Comparison of ENCODE assay signal across 8 mouse cellular contexts in the genomic region with DNA sequence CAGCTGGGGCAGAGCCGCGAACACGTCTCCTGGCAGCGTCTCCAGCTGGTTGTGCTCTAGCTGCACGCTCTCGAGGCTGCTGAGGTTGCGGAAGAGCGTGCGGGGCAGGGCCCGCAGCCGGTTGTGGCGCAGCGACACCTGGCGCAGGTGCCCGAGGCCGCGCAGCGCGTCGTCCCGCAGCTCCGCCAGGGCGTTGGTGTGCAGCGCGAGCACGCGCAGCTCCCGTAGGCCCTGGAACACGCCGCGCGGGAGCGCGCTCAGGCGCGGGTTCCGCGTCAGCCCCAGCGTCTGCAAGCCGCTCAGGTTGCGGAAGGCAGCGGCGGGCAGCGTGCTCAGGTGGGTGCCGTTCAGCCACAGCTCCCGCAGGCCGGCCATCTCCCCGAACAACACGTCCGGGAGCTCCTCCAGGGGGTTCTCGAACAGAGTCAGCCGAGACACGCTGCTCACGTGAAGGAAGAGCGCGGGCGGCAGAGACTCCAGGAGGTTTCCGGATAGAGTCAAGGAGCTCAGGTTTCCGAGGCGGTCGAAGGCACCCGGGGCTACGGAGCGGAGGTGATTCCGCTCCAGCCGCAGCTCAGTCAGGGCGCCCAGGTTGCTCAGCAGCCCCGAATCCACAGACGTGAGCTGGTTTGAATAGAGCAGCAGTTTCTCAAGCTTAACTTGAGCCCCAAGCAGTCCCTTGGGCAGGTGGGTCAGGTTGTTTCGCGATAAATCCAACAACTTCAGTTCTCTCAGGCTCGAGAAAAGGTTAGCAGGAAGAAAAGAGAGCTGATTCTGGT. TPM values are rescaled to one million over a fixed set of nuclear protein-coding genes. Genes with fewer than 3 reads are reported as not detected.
DNase-seq lines count a peak whose midpoint lies in the region; ATAC-seq and TF ChIP-seq lines count a peak whose summit lies in the region.

No protein-coding gene starts in this region.

- H3K27ac ChIP-seq in heart, embryonic 14.5 days (replicated peaks in 1 of 2; ENCODE audit: control insufficient read depth in 1 of 2, insufficient read depth in 1 of 2, low read depth in 2 of 2, low read length in 2 of 2) = no peak overlapping the region
- no peak overlapping the region for H3K27ac ChIP-seq in kidney, postnatal 0 days
- H3K27ac ChIP-seq in liver, embryonic 12.5 days = 0 out of 2 replicates have a peak overlapping the region, but pooled peaks have one; percentile 32
- no peak overlapping the region for H3K27ac ChIP-seq in stomach, postnatal 0 days (replicated peaks)

- no peak for ATAC-seq in heart, embryonic 14.5 days (ENCODE audit: insufficient number of reproducible peaks, insufficient read depth, low FRiP score, low read depth)
- peak; percentile 57 for ATAC-seq in kidney, postnatal 0 days (replicated peaks; ENCODE audit: low FRiP score, low read depth)
- ATAC-seq in liver, embryonic 12.5 days = peak; percentile 33; the same call in 1 of the 2 replicates
- 0 out of 2 replicates have a peak, but pooled peaks have one; percentile 6 for ATAC-seq in monocyte, adult 5-6 weeks (replicated peaks; ENCODE audit: insufficient number of reproducible peaks, low FRiP score, low TSS enrichment, poor library complexity, severe bottlenecking)
- ATAC-seq in stomach, postnatal 0 days (ENCODE audit: low FRiP score, low TSS enrichment) = peak; percentile 84

- peak overlapping the region; percentile 56 to 67 for H3K4me3 ChIP-seq in heart, embryonic 14.5 days (ENCODE audit: control insufficient read depth in 1 of 2, insufficient read depth in 1 of 2, low read depth in 1 of 2, low read length in 2 of 2)
- peak overlapping the region; percentile 39 for H3K4me3 ChIP-seq in kidney, postnatal 0 days (replicated peaks; ENCODE audit: low read depth, low read length)
- peak overlapping the region; percentile 63 for H3K4me3 ChIP-seq in liver, embryonic 12.5 days
- peak overlapping the region; percentile 56 for H3K4me3 ChIP-seq in stomach, postnatal 0 days (ENCODE audit: low read depth, low read length)

- WGBS in heart, embryonic 14.5 days = under 1% methylated on average over 72 of the region's 72 CpGs
- under 1% methylated on average over 72 of the region's 72 CpGs for WGBS in kidney, postnatal 0 days
- under 1% methylated on average over 72 of the region's 72 CpGs for WGBS in liver, embryonic 12.5 days (ENCODE audit: insufficient replicate concordance)
- WGBS in stomach, postnatal 0 days = under 1% methylated on average over 69 of the region's 72 CpGs

- DNase-seq in urinary bladder, adult 18-20 months (ENCODE audit: low spot score in 2 of 2) = peak; percentile 19 to 50
- DNase-seq in urinary bladder, postnatal 10 days (ENCODE audit: low spot score) = no peak
- DNase-seq in embryo, embryonic 11 days = peak; percentile 77
- peak; percentile 38 for DNase-seq in kidney, postnatal 0 days (ENCODE audit: low spot score)
- peak; percentile 84 for DNase-seq in stomach, postnatal 0 days (ENCODE audit: low spot score)

- H3K4me2 ChIP-seq in heart, embryonic 14.5 days (ENCODE audit: low read length) = peak overlapping the region; percentile 100
- H3K4me2 ChIP-seq in kidney, postnatal 0 days (ENCODE audit: low read length) = peak overlapping the region; percentile 90
- peak overlapping the region; percentile 94 for H3K4me2 ChIP-seq in liver, embryonic 12.5 days
- peak overlapping the region; percentile 97 for H3K4me2 ChIP-seq in stomach, postnatal 0 days (replicated peaks; ENCODE audit: low read depth)

- H3K4me1 ChIP-seq in heart, embryonic 14.5 days (ENCODE audit: control insufficient read depth in 2 of 2, insufficient read depth in 2 of 2, low read length in 2 of 2) = peaks cover 2 to 18% of the 10 kb centered on the region in 2 experiments; a peak in 3 of 4 replicates
- H3K4me1 ChIP-seq in kidney, postnatal 0 days (replicated peaks; ENCODE audit: insufficient read depth, low read length) = peaks cover 15% of the 10 kb centered on the region
- peaks cover 45% of the 10 kb centered on the region for H3K4me1 ChIP-seq in liver, embryonic 12.5 days
- no peaks in the 10 kb centered on the region; the same call in 1 of the 2 replicates for H3K4me1 ChIP-seq in stomach, postnatal 0 days (replicated peaks; ENCODE audit: control insufficient read depth, insufficient read depth)

- H3K9ac ChIP-seq in heart, embryonic 14.5 days (ENCODE audit: low read length) = peak overlapping the region; percentile 66
- peak overlapping the region; percentile 41 for H3K9ac ChIP-seq in kidney, postnatal 0 days (ENCODE audit: low read depth, low read length)
- peak overlapping the region; percentile 65 for H3K9ac ChIP-seq in liver, embryonic 12.5 days
- H3K9ac ChIP-seq in stomach, postnatal 0 days (ENCODE audit: low read length) = peak overlapping the region; percentile 58

- H3K27me3 ChIP-seq in heart, embryonic 14.5 days (ENCODE audit: control insufficient read depth, insufficient read depth, low read length) = peaks cover 70% of the 10 kb centered on the region
- peaks cover 19% of the 10 kb centered on the region for H3K27me3 ChIP-seq in kidney, postnatal 0 days (ENCODE audit: insufficient read depth, low read length)
- H3K27me3 ChIP-seq in liver, embryonic 12.5 days (replicated peaks) = peaks cover 60% of the 10 kb centered on the region
- peaks cover 3% of the 10 kb centered on the region; the same call in 1 of the 2 replicates for H3K27me3 ChIP-seq in stomach, postnatal 0 days (ENCODE audit: control insufficient read depth, insufficient read depth, low read length)

- TF ChIP-seq EP300 in stomach, postnatal 0 days (optimal IDR thresholded peaks at IDR 0.05) = no peak

- H3K9me3 ChIP-seq in heart, embryonic 14.5 days (ENCODE audit: control insufficient read depth, low read length) = no peaks in the 10 kb centered on the region
- no peaks in the 10 kb centered on the region for H3K9me3 ChIP-seq in kidney, postnatal 0 days (replicated peaks; ENCODE audit: low read length)
- no peaks in the 10 kb centered on the region for H3K9me3 ChIP-seq in liver, embryonic 12.5 days (replicated peaks)
- H3K9me3 ChIP-seq in stomach, postnatal 0 days (ENCODE audit: control insufficient read depth, low read length) = no peaks in the 10 kb centered on the region

- TF ChIP-seq CTCF in kidney, postnatal 0 days (IDR thresholded peaks at IDR 0.05; ENCODE audit: low read depth) = peak; percentile 16; the same call in 1 of the 2 replicates
- TF ChIP-seq CTCF in stomach, postnatal 0 days (IDR thresholded peaks at IDR 0.05; ENCODE audit: low read depth) = peak; percentile 58

- no peaks in the 10 kb centered on the region for H3K36me3 ChIP-seq in heart, embryonic 14.5 days (ENCODE audit: control insufficient read depth, insufficient read depth, low read length)
- no peaks in the 10 kb centered on the region for H3K36me3 ChIP-seq in kidney, postnatal 0 days (ENCODE audit: insufficient read depth, low read length)
- peaks cover 6% of the 10 kb centered on the region; the same call in 1 of the 2 replicates for H3K36me3 ChIP-seq in liver, embryonic 12.5 days
- H3K36me3 ChIP-seq in stomach, postnatal 0 days (ENCODE audit: control insufficient read depth, insufficient read depth, low read length) = no peaks in the 10 kb centered on the region

RNA-seq across cellular contexts. Expression of a gene that starts 1.8 kb away (rescaled TPM):
- 0.50 and 0.63 TPM in 2 replicates for polyA plus RNA-seq in heart, embryonic 14.5 days (2014; fragmentation: Nextera tagmentation; extraction: Ambion mirVana)
- 0.14 and 0.16 TPM in 2 replicates for polyA plus RNA-seq in kidney, postnatal 0 days (2015; fragmentation: Nextera tagmentation; extraction: Ambion mirVana)
- 31.3 and 32.1 TPM in 2 replicates for polyA plus RNA-seq in liver, embryonic 12.5 days (2016; fragmentation: Nextera tagmentation; extraction: Ambion mirVana)
- total RNA-seq in monocyte, adult 5-6 weeks (2017) = 0.75 to 10.9 TPM (median 1.1 TPM) in 3 replicates
- polyA plus RNA-seq in stomach, postnatal 0 days (2015; fragmentation: Nextera tagmentation; extraction: Ambion mirVana) = 0.11 and 0.39 TPM in 2 replicates

RNA-seq across cellular contexts. Expression of a gene that starts 25.7 kb away (rescaled TPM):
- polyA plus RNA-seq in heart, embryonic 14.5 days (2014; fragmentation: Nextera tagmentation; extraction: Ambion mirVana) = 0.19 and 0.39 TPM in 2 replicates
- 0.78 and 0.84 TPM in 2 replicates for polyA plus RNA-seq in kidney, postnatal 0 days (2015; fragmentation: Nextera tagmentation; extraction: Ambion mirVana)
- polyA plus RNA-seq in liver, embryonic 12.5 days (2016; fragmentation: Nextera tagmentation; extraction: Ambion mirVana) = 0.02 TPM in 1 of 2 replicates, not detected in the other
- 0.19 TPM in 1 of 3 replicates, not detected in the others for total RNA-seq in monocyte, adult 5-6 weeks (2017)
- 0.76 and 0.87 TPM in 2 replicates for polyA plus RNA-seq in stomach, postnatal 0 days (2015; fragmentation: Nextera tagmentation; extraction: Ambion mirVana)

RNA-seq across cellular contexts. Expression of a gene that starts 41.5 kb away (rescaled TPM):
- not detected in 2 replicates for polyA plus RNA-seq in heart, embryonic 14.5 days (2014; fragmentation: Nextera tagmentation; extraction: Ambion mirVana)
- not detected in 2 replicates for polyA plus RNA-seq in kidney, postnatal 0 days (2015; fragmentation: Nextera tagmentation; extraction: Ambion mirVana)
- polyA plus RNA-seq in liver, embryonic 12.5 days (2016; fragmentation: Nextera tagmentation; extraction: Ambion mirVana) = 1.5 and 1.6 TPM in 2 replicates
- total RNA-seq in monocyte, adult 5-6 weeks (2017) = 0.32 TPM in 1 of 3 replicates, not detected in the others
- 0.04 TPM in 1 of 2 replicates, not detected in the other for polyA plus RNA-seq in stomach, postnatal 0 days (2015; fragmentation: Nextera tagmentation; extraction: Ambion mirVana)

Comparison
In these comparisons a context has a peak if more than half of its experiments do, and no peak if none do; other contexts are left out.
1. RNA of a gene that starts 1.8 kb away (polyA plus RNA-seq): 31.3 to 32.1 TPM in liver, embryonic 12.5 days; 0.50 to 0.63 TPM in heart, embryonic 14.5 days, 0.14 to 0.16 TPM in kidney, postnatal 0 days and 0.11 to 0.39 TPM in stomach, postnatal 0 days; every median in the first group is over 10 times any median in the second.
2. Peak in every context shown above with its lines, with median percentiles within 50 percentile points of each other: H3K4me2 ChIP-seq, H3K4me3 ChIP-seq and H3K9ac ChIP-seq.